In the genomic region with DNA sequence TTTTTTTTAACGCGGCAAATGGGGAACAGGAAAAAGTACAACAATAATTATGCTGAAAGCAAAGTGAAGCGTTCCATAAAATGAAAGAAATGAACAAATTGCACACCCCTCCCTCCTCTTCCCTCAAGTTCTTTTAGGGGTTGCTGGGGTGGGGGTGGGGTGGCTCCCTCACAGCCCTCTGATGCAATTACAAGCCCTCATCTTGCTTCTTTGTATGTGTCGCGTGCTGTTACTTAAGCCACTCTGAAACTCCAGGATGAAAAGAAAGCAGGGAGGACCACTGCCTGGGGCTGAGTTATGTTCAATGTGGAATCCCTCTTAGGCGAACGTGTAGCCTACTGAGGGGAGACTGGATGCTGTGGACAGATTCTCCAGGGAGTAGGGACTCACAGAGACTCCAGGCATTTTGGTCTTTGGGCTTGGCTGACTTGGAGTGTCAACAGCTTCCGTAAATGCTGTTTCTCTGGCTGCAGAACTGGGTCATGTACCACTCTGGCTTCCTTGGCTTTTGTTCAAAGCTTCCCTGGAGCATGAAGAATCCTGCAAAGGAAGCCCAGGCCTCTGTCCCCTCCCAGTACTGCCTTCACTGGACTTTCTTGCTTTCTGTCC, we compare ENCODE assay signal across 9 mouse cellular contexts.
A peak's percentile ranks its signal among the peaks of the same experiment; 100 is the strongest.
DNase-seq lines count a peak whose midpoint lies in the region; ATAC-seq lines count a peak whose summit lies in the region.
"Had no signal": no experiment of that assay in that cellular context is flagged by ENCODE, and none has a peak within 500 bp of the region (broad histone marks: within the 10 kb centered on the region; RNA-seq: fewer than 3 reads in every experiment).

No protein-coding gene starts in this region.

- peaks cover 40% of the 10 kb centered on the region for H3K27me3 ChIP-seq in midbrain, embryonic 12.5 days
- no peaks in the 10 kb centered on the region for H3K27me3 ChIP-seq in liver, embryonic 12.5 days (replicated peaks)

- no peak overlapping the region for H3K4me3 ChIP-seq in midbrain, embryonic 12.5 days
- H3K4me3 ChIP-seq in liver, embryonic 12.5 days = no peak overlapping the region
- H3K4me3 ChIP-seq: myocyte had no signal

- DNase-seq in frontal cortex, postnatal 25 days (ENCODE audit: low spot score in 2 of 2) = no peak
- peak; percentile 92 for DNase-seq in cerebellum, adult 9-10 months
- peak; percentile 25 for DNase-seq in forelimb bud, embryonic 11.5 days (ENCODE audit: low read depth, low spot score)
- DNase-seq in gastrocnemius, postnatal 14 days = no peak
- DNase-seq in adrenal gland, postnatal 14 days = no peak

- H3K27ac ChIP-seq in midbrain, embryonic 12.5 days (replicated peaks) = peak overlapping the region; percentile 65
- H3K27ac ChIP-seq in liver, embryonic 12.5 days = no peak overlapping the region

- intact Hi-C loops in gastrocnemius, postnatal 14 days (cut with DNase I; ENCODE audit: low total_unique reads) = no loop called here

- H3K4me1 ChIP-seq in midbrain, embryonic 12.5 days = peaks cover 41% of the 10 kb centered on the region
- no peaks in the 10 kb centered on the region for H3K4me1 ChIP-seq in liver, embryonic 12.5 days

- H3K4me2 ChIP-seq in midbrain, embryonic 12.5 days (replicated peaks) = peak overlapping the region; percentile 32
- H3K4me2 ChIP-seq in liver, embryonic 12.5 days = no peak overlapping the region

- 23% methylated on average over 8 of the region's 8 CpGs for WGBS in midbrain, embryonic 12.5 days
- 62% methylated on average over 8 of the region's 8 CpGs for WGBS in liver, embryonic 12.5 days (ENCODE audit: insufficient replicate concordance)

- peak; percentile 68 for ATAC-seq in frontal cortex, adult (ENCODE audit: low TSS enrichment)
- peak; percentile 89 for ATAC-seq in midbrain, embryonic 12.5 days (ENCODE audit: low FRiP score, low read depth)
- no peak for ATAC-seq in liver, embryonic 12.5 days

- no peaks in the 10 kb centered on the region for H3K9me3 ChIP-seq in midbrain, embryonic 12.5 days
- H3K9me3 ChIP-seq in liver, embryonic 12.5 days (replicated peaks) = no peaks in the 10 kb centered on the region

- no peak overlapping the region for H3K9ac ChIP-seq in midbrain, embryonic 12.5 days (replicated peaks)
- no peak overlapping the region for H3K9ac ChIP-seq in liver, embryonic 12.5 days

- H3K36me3 ChIP-seq in midbrain, embryonic 12.5 days = no peaks in the 10 kb centered on the region
- no peaks in the 10 kb centered on the region for H3K36me3 ChIP-seq in liver, embryonic 12.5 days

Comparison
In these comparisons a context has a peak if more than half of its experiments do, and no peak if none do; other contexts are left out.
1. DNase-seq: peak in cerebellum, adult 9-10 months (single experiment) and forelimb bud, embryonic 11.5 days (single experiment); none in frontal cortex, postnatal 25 days (0 of 2), gastrocnemius, postnatal 14 days (single experiment) and adrenal gland, postnatal 14 days (single experiment).